In the genomic region with DNA sequence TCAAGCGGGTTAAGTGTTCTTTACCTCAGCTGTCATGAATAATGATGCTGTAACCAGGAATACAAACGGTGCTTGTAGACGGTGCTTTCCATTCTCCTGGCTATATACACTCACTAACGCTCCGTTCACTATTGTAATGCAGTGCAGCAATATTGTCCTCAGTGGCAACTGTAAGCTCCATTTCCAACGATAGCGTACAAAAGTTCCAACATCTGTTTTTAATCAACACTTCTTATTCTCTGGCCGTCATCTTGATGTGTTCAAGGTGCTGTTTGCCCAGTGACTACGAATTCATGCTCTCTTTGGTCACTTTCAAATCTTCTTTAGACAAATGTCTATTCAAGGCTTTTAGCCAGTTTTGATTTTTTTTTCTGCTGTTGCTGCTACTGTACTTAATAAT, we compare ENCODE assay signal across 23 mouse cellular contexts.
DNase-seq lines count a peak whose midpoint lies in the region; ATAC-seq lines count a peak whose summit lies in the region.
"Had no signal": no experiment of that assay in that cellular context is flagged by ENCODE, and none has a peak within 500 bp of the region (broad histone marks: within the 10 kb centered on the region; RNA-seq: fewer than 3 reads in every experiment).

No protein-coding gene starts in this region.

- 0 out of 2 replicates have a peak, but pooled peaks cover 10% of the 10 kb centered on the region for H3K9me3 ChIP-seq in embryonic facial prominence, embryonic 14.5 days (ENCODE audit: control insufficient read depth, low read length)
- no peaks in the 10 kb centered on the region for H3K9me3 ChIP-seq in limb, embryonic 11.5 days (ENCODE audit: control insufficient read depth, low read length)

- no peak for ATAC-seq in embryonic facial prominence, embryonic 14.5 days (ENCODE audit: low read depth)
- peak; percentile 77; the same call in 1 of the 2 replicates for ATAC-seq in limb, embryonic 11.5 days (ENCODE audit: insufficient number of reproducible peaks, low FRiP score, low TSS enrichment, low read depth)
- ATAC-seq: activated CD4-positive, CD25-positive, alpha-beta regulatory T cell, adult 4 months; forebrain, embryonic 13.5 days; forebrain, postnatal 0 days; hindbrain, embryonic 16.5 days; Patski had no signal

- no peaks in the 10 kb centered on the region for H3K4me1 ChIP-seq in embryonic facial prominence, embryonic 14.5 days (ENCODE audit: control insufficient read depth, insufficient read depth, low read length)
- no peaks in the 10 kb centered on the region for H3K4me1 ChIP-seq in limb, embryonic 11.5 days (ENCODE audit: control insufficient read depth, insufficient read depth, low read length)
- H3K4me1 ChIP-seq: embryonic facial prominence, embryonic 13.5 days; forebrain, embryonic 13.5 days; heart, embryonic 13.5 days; hindbrain, embryonic 12.5 days had no signal

- DNase-seq in heart, postnatal 10 days, result peak; percentile 22 to 26
- no peak for DNase-seq in heart, adult 18-20 months
- DNase-seq in embryo, embryonic 10.5 days (ENCODE audit: low spot score), result peak; percentile 53
- DNase-seq in embryonic facial prominence, embryonic 14.5 days (ENCODE audit: low spot score), result peak; percentile 45
- DNase-seq in limb, embryonic 11.5 days (ENCODE audit: low spot score), result peak; percentile 30
- no peak for DNase-seq in urinary bladder, adult 2 months (ENCODE audit: low spot score)
- no peak for DNase-seq in kidney, postnatal 25 days
- DNase-seq in cerebellum, adult 9-10 months, result no peak
- DNase-seq: adrenal gland, postnatal 25 days; cerebellum, adult 18-20 months; cerebellum, postnatal 10 days; forebrain, postnatal 0 days; gastrocnemius, adult 2 months; gastrocnemius, postnatal 25 days; heart, postnatal 4 days had no signal

- no peak overlapping the region for H3K4me3 ChIP-seq in embryonic facial prominence, embryonic 14.5 days (ENCODE audit: low read depth, low read length)
- no peak overlapping the region for H3K4me3 ChIP-seq in limb, embryonic 11.5 days (ENCODE audit: low read depth, low read length)
- H3K4me3 ChIP-seq: embryonic facial prominence, embryonic 13.5 days; forebrain, embryonic 13.5 days; gastrocnemius, adult 2 months; heart, embryonic 13.5 days; hindbrain, embryonic 12.5 days had no signal

- intact Hi-C loops in heart, postnatal 10 days (cut with DNase I), result no loop called here

- H3K27ac ChIP-seq in embryonic facial prominence, embryonic 14.5 days (replicated peaks; ENCODE audit: low read depth, low read length), result no peak overlapping the region
- H3K27ac ChIP-seq in limb, embryonic 11.5 days (replicated peaks; ENCODE audit: low read depth, low read length), result no peak overlapping the region
- H3K27ac ChIP-seq: embryonic facial prominence, embryonic 13.5 days; forebrain, embryonic 13.5 days; gastrocnemius, adult 2 months; heart, embryonic 13.5 days; hindbrain, embryonic 12.5 days had no signal

- no peak overlapping the region for H3K9ac ChIP-seq in embryonic facial prominence, embryonic 14.5 days (ENCODE audit: low read depth, low read length)
- H3K9ac ChIP-seq in limb, embryonic 11.5 days (ENCODE audit: low read length), result no peak overlapping the region
- H3K9ac ChIP-seq: embryonic facial prominence, embryonic 13.5 days; forebrain, embryonic 13.5 days; forebrain, postnatal 0 days; heart, embryonic 13.5 days; hindbrain, embryonic 12.5 days had no signal

- H3K27me3 ChIP-seq in embryonic facial prominence, embryonic 14.5 days (replicated peaks; ENCODE audit: control insufficient read depth, insufficient read depth, low read length), result no peaks in the 10 kb centered on the region
- H3K27me3 ChIP-seq in limb, embryonic 11.5 days (ENCODE audit: control insufficient read depth, insufficient read depth, low read length), result no peaks in the 10 kb centered on the region
- H3K27me3 ChIP-seq: CH12.LX; embryonic facial prominence, embryonic 13.5 days; forebrain, embryonic 13.5 days; heart, embryonic 13.5 days; hindbrain, embryonic 12.5 days; Patski had no signal

- 36% methylated on average over 9 of the region's 9 CpGs for WGBS in embryonic facial prominence, embryonic 14.5 days
- WGBS in limb, embryonic 11.5 days, result 26% methylated on average over 9 of the region's 9 CpGs

- no peaks in the 10 kb centered on the region for H3K36me3 ChIP-seq in embryonic facial prominence, embryonic 14.5 days (ENCODE audit: control insufficient read depth, insufficient read depth, low read length)
- no peaks in the 10 kb centered on the region for H3K36me3 ChIP-seq in limb, embryonic 11.5 days (ENCODE audit: control insufficient read depth, insufficient read depth, low read length)
- H3K36me3 ChIP-seq: embryonic facial prominence, embryonic 13.5 days; heart, embryonic 13.5 days; hindbrain, embryonic 12.5 days had no signal

- H3K4me2 ChIP-seq in embryonic facial prominence, embryonic 14.5 days (ENCODE audit: low read depth, low read length), result no peak overlapping the region
- no peak overlapping the region for H3K4me2 ChIP-seq in limb, embryonic 11.5 days (ENCODE audit: low read depth, severe bottlenecking)
- H3K4me2 ChIP-seq: embryonic facial prominence, embryonic 13.5 days; forebrain, embryonic 13.5 days; heart, embryonic 13.5 days; hindbrain, embryonic 12.5 days had no signal

Comparison
In these comparisons a context has a peak if more than half of its experiments do, and no peak if none do; other contexts are left out.
1. DNase-seq: peak in heart, postnatal 10 days (2 of 2), embryo, embryonic 10.5 days (single experiment), embryonic facial prominence, embryonic 14.5 days (single experiment) and limb, embryonic 11.5 days (single experiment); none in heart, adult 18-20 months (0 of 2), urinary bladder, adult 2 months (single experiment), kidney, postnatal 25 days (0 of 2) and cerebellum, adult 9-10 months (single experiment).